9 mouse cellular contexts compared by ENCODE assay signal in genomic region chr9:95558726-95559058, GRCm38 (mm10). TPM values are rescaled to one million over a fixed set of nuclear protein-coding genes. Genes with fewer than 3 reads are reported as not detected.
DNase-seq lines count a peak whose midpoint lies in the region; ATAC-seq and TF ChIP-seq lines count a peak whose summit lies in the region.
"Had no signal": no experiment of that assay in that cellular context is flagged by ENCODE, and none has a peak within 500 bp of the region (broad histone marks: within the 10 kb centered on the region; RNA-seq: fewer than 3 reads in every experiment).

No protein-coding gene starts in this region.

- no peak for TF ChIP-seq EP300 in MEL (IDR thresholded peaks at IDR 0.05; ENCODE audit: low read depth in 1 of 2, low read length in 2 of 2)

- H3K27me3 ChIP-seq in heart, embryonic 14.5 days (ENCODE audit: control insufficient read depth, insufficient read depth, low read length) = peaks cover 68% of the 10 kb centered on the region
- H3K27me3 ChIP-seq in MEL (ENCODE audit: control insufficient read depth in 1 of 2, insufficient read depth in 2 of 2, low read length in 2 of 2) = no peaks in the 10 kb centered on the region
- peaks cover 8% of the 10 kb centered on the region; the same call in 1 of the 2 replicates for H3K27me3 ChIP-seq in forebrain, postnatal 0 days (ENCODE audit: insufficient read depth, low read length)
- peaks cover 41% of the 10 kb centered on the region for H3K27me3 ChIP-seq in liver, embryonic 16.5 days (ENCODE audit: control insufficient read depth, insufficient read depth, low read depth, low read length)
- peaks cover 12% of the 10 kb centered on the region; the same call in 1 of the 2 replicates for H3K27me3 ChIP-seq in thymus, adult 2 months (ENCODE audit: control insufficient read depth, insufficient read depth, low read length)

- peak overlapping the region; percentile 58 to 61 for H3K4me3 ChIP-seq in heart, embryonic 14.5 days (ENCODE audit: control insufficient read depth in 1 of 2, insufficient read depth in 1 of 2, low read depth in 1 of 2, low read length in 2 of 2)
- peak overlapping the region in 1 of 2 experiments; percentile 51; a peak in 2 of 4 replicates for H3K4me3 ChIP-seq in MEL (ENCODE audit: control insufficient read depth in 1 of 2, insufficient read depth in 1 of 2, low read depth in 2 of 2, low read length in 2 of 2)
- peak overlapping the region; percentile 73 for H3K4me3 ChIP-seq in forebrain, postnatal 0 days (ENCODE audit: low read depth, low read length)
- H3K4me3 ChIP-seq in liver, embryonic 16.5 days (ENCODE audit: low read depth, low read length) = peak overlapping the region; percentile 74
- no peak overlapping the region for H3K4me3 ChIP-seq in thymus, adult 2 months (ENCODE audit: control insufficient read depth, insufficient read depth, low read length)

- DNase-seq in heart, adult 11 months = no peak
- DNase-seq in MEL (ENCODE audit: low read depth, low spot score) = no peak
- DNase-seq in forebrain, postnatal 0 days = peak; percentile 59
- DNase-seq in thymus, adult 2 months = no peak
- DNase-seq in left cerebral cortex, postnatal 4 days = no peak
- DNase-seq: thymus, postnatal 14 days had no signal

- H3K79me2 ChIP-seq in MEL (ENCODE audit: control insufficient read depth, insufficient read depth, low read length, poor library complexity) = peaks cover 49% of the 10 kb centered on the region

- H3K9ac ChIP-seq in heart, embryonic 14.5 days (ENCODE audit: low read length) = no peak overlapping the region
- peak overlapping the region; percentile 71 for H3K9ac ChIP-seq in MEL (ENCODE audit: control insufficient read depth, low read depth, low read length, poor library complexity, severe bottlenecking)
- peak overlapping the region; percentile 71; the same call in 1 of the 2 replicates for H3K9ac ChIP-seq in forebrain, postnatal 0 days
- peak overlapping the region; percentile 73 for H3K9ac ChIP-seq in liver, embryonic 16.5 days (ENCODE audit: low read depth, low read length)

- no peak overlapping the region for H3K27ac ChIP-seq in heart, embryonic 14.5 days (replicated peaks in 1 of 2; ENCODE audit: control insufficient read depth in 1 of 2, insufficient read depth in 1 of 2, low read depth in 2 of 2, low read length in 2 of 2)
- H3K27ac ChIP-seq in MEL (ENCODE audit: control insufficient read depth, low read depth, low read length) = 0 out of 2 replicates have a peak overlapping the region, but pooled peaks have one; percentile 1
- H3K27ac ChIP-seq in forebrain, postnatal 0 days (ENCODE audit: low read depth, low read length) = no peak overlapping the region
- H3K27ac ChIP-seq in liver, embryonic 16.5 days (ENCODE audit: low read length) = peak overlapping the region; percentile 51
- H3K27ac ChIP-seq in thymus, adult 2 months (ENCODE audit: control insufficient read depth, insufficient read depth, low read length) = no peak overlapping the region

- intact Hi-C loops in left cerebral cortex, postnatal 4 days (cut with DNase I) = no loop called here

- TF ChIP-seq CTCF in MEL (IDR thresholded peaks at IDR 0.05 in 2 of 3, conservative IDR thresholded peaks at IDR 0.05 in 1 of 3; ENCODE audit: control insufficient read depth in 1 of 3, insufficient read depth in 1 of 3, low read depth in 2 of 3, low read length in 3 of 3, poor library complexity in 1 of 3, severe bottlenecking in 1 of 3) = no peak
- TF ChIP-seq CTCF in forebrain, postnatal 0 days (IDR thresholded peaks at IDR 0.05; ENCODE audit: low read depth) = no peak
- no peak for TF ChIP-seq CTCF in thymus, adult 2 months (IDR thresholded peaks at IDR 0.05; ENCODE audit: borderline replicate concordance, control insufficient read depth, extremely low read depth, insufficient read depth, low read length, poor library complexity)

- no peaks in the 10 kb centered on the region for H3K36me3 ChIP-seq in heart, embryonic 14.5 days (ENCODE audit: control insufficient read depth, insufficient read depth, low read length)
- peaks cover 2 to 57% of the 10 kb centered on the region in 2 experiments; a peak in 3 of 4 replicates for H3K36me3 ChIP-seq in MEL (ENCODE audit: control insufficient read depth in 1 of 2, insufficient read depth in 2 of 2, low read length in 2 of 2)
- no peaks in the 10 kb centered on the region for H3K36me3 ChIP-seq in forebrain, postnatal 0 days (ENCODE audit: insufficient read depth)
- H3K36me3 ChIP-seq in liver, embryonic 16.5 days (ENCODE audit: control insufficient read depth, insufficient read depth) = no peaks in the 10 kb centered on the region
- no peaks in the 10 kb centered on the region for H3K36me3 ChIP-seq in thymus, adult 2 months (ENCODE audit: control insufficient read depth, insufficient read depth, low read length)

- peak overlapping the region; percentile 97 for H3K4me2 ChIP-seq in heart, embryonic 14.5 days (ENCODE audit: low read length)
- peak overlapping the region; percentile 91 for H3K4me2 ChIP-seq in forebrain, postnatal 0 days (ENCODE audit: low read depth)
- H3K4me2 ChIP-seq in liver, embryonic 16.5 days (ENCODE audit: low read depth, low read length) = peak overlapping the region; percentile 88

- peaks cover 2 to 15% of the 10 kb centered on the region in 2 experiments; a peak in 3 of 4 replicates for H3K4me1 ChIP-seq in heart, embryonic 14.5 days (ENCODE audit: control insufficient read depth in 2 of 2, insufficient read depth in 2 of 2, low read length in 2 of 2)
- peaks cover 19 to 44% of the 10 kb centered on the region in 2 experiments for H3K4me1 ChIP-seq in MEL (ENCODE audit: control insufficient read depth in 1 of 2, insufficient read depth in 2 of 2, low read length in 2 of 2)
- H3K4me1 ChIP-seq in forebrain, postnatal 0 days (ENCODE audit: insufficient read depth) = peaks cover 20% of the 10 kb centered on the region; the same call in 1 of the 2 replicates
- peaks cover 53% of the 10 kb centered on the region for H3K4me1 ChIP-seq in liver, embryonic 16.5 days (ENCODE audit: control insufficient read depth, low read depth, low read length)
- no peaks in the 10 kb centered on the region; the same call in 1 of the 2 replicates for H3K4me1 ChIP-seq in thymus, adult 2 months (replicated peaks; ENCODE audit: control insufficient read depth, insufficient read depth, low read length)

- no peak for ATAC-seq in heart, embryonic 14.5 days (ENCODE audit: insufficient number of reproducible peaks, insufficient read depth, low FRiP score, low read depth)
- no peak; the same call in 1 of the 2 replicates for ATAC-seq in forebrain, postnatal 0 days
- no peak for ATAC-seq in liver, embryonic 16.5 days (ENCODE audit: low read depth)
- ATAC-seq in monocyte, adult 5-6 weeks (replicated peaks; ENCODE audit: insufficient number of reproducible peaks, low FRiP score, low TSS enrichment, poor library complexity, severe bottlenecking) = no peak

- TF ChIP-seq POLR2A in MEL (IDR thresholded peaks at IDR 0.05; ENCODE audit: control insufficient read depth in 1 of 2, insufficient read depth in 1 of 2, low read depth in 1 of 2, low read length in 2 of 2, poor library complexity in 1 of 2) = no peak
- no peak for TF ChIP-seq POLR2A in thymus, adult 2 months (IDR thresholded peaks at IDR 0.05; ENCODE audit: control insufficient read depth, extremely low read depth, insufficient read depth, low read length, poor library complexity)

- H3K9me3 ChIP-seq in heart, embryonic 14.5 days (ENCODE audit: control insufficient read depth, low read length) = no peaks in the 10 kb centered on the region
- H3K9me3 ChIP-seq in MEL (replicated peaks; ENCODE audit: insufficient read depth, low read length) = no peaks in the 10 kb centered on the region
- no peaks in the 10 kb centered on the region for H3K9me3 ChIP-seq in forebrain, postnatal 0 days (ENCODE audit: low read length)
- no peaks in the 10 kb centered on the region for H3K9me3 ChIP-seq in liver, embryonic 16.5 days (replicated peaks; ENCODE audit: control insufficient read depth, low read length)

- no peak for TF ChIP-seq RAD21 in MEL (IDR thresholded peaks at IDR 0.05; ENCODE audit: low read depth, low read length)

- 13% methylated on average over 11 of the region's 11 CpGs for WGBS in heart, embryonic 14.5 days
- 9% methylated on average over 11 of the region's 11 CpGs for WGBS in forebrain, postnatal 0 days
- 14% methylated on average over 11 of the region's 11 CpGs for WGBS in liver, embryonic 16.5 days (ENCODE audit: insufficient replicate concordance)
- WGBS in thymus, adult 2 months = 19% methylated on average over 11 of the region's 11 CpGs

TF ChIP-seq in MEL, 35 proteins besides CTCF, POLR2A, EP300 and RAD21:
- no peak for TF ChIP-seq ETS1 (IDR thresholded peaks at IDR 0.05; ENCODE audit: low read depth, low read length)
- no peak for TF ChIP-seq MYB (IDR thresholded peaks at IDR 0.05; ENCODE audit: low read depth, low read length)
- TF ChIP-seq POLR2AphosphoS2 (IDR thresholded peaks at IDR 0.05; ENCODE audit: low read length) = no peak
- no peak for TF ChIP-seq BHLHE40 (IDR thresholded peaks at IDR 0.05; ENCODE audit: borderline replicate concordance, low read depth, low read length)
- no peak for TF ChIP-seq ZMIZ1 (IDR thresholded peaks at IDR 0.05; ENCODE audit: low read depth, low read length)

RNA-seq across cellular contexts. Expression of gene Paqr9, which starts 0.8 kb away (rescaled TPM):
- polyA plus RNA-seq in heart, embryonic 14.5 days (2014; fragmentation: Nextera tagmentation; extraction: Ambion mirVana) = 0.82 and 0.91 TPM in 2 replicates
- 13.4 and 18.0 TPM in 2 replicates for total RNA-seq in MEL (2012; rRNA removed)
- 10 to 100 TPM; 24.8 to 46.0 TPM for polyA plus RNA-seq in MEL (2012; ENCODE audit: insufficient read depth in 1 of 2, insufficient read length in 2 of 2, low read depth in 1 of 2, low replicate concordance in 2 of 2, missing spikeins in 1 of 2)
- total RNA-seq in forebrain, postnatal 0 days (2014; rRNA removed) = 20.8 and 26.0 TPM in 2 replicates
- polyA plus RNA-seq in forebrain, postnatal 0 days (2015; fragmentation: Nextera tagmentation; extraction: Ambion mirVana) = 3.5 and 6.3 TPM in 2 replicates
- 5.8 and 6.7 TPM in 2 replicates for polyA plus RNA-seq in liver, embryonic 16.5 days (2015; fragmentation: Nextera tagmentation; extraction: Ambion mirVana)
- 4.9 and 5.9 TPM in 2 replicates for polyA plus RNA-seq in thymus, adult 2 months (2012; rRNA removed)
- total RNA-seq in monocyte, adult 5-6 weeks (2017) = 0.57 to 1.4 TPM in 2 of 3 replicates, not detected in the other
- 10 to 100 TPM; 32.0 to 32.2 TPM for total RNA-seq in left cerebral cortex, postnatal 4 days (2021)

RNA-seq across cellular contexts. Expression of gene U2surp, which starts 46.9 kb away (rescaled TPM):
- 76.3 and 77.6 TPM in 2 replicates for polyA plus RNA-seq in heart, embryonic 14.5 days (2014; fragmentation: Nextera tagmentation; extraction: Ambion mirVana)
- total RNA-seq in MEL (2012; rRNA removed) = 69.0 and 70.8 TPM in 2 replicates
- 100 to 1,000 TPM in 1 of 2 experiments, 10 to 100 TPM in 1; 72.1 to 244 TPM for polyA plus RNA-seq in MEL (2012; ENCODE audit: insufficient read depth in 1 of 2, insufficient read length in 2 of 2, low read depth in 1 of 2, low replicate concordance in 2 of 2, missing spikeins in 1 of 2)
- 58.2 and 77.5 TPM in 2 replicates for total RNA-seq in forebrain, postnatal 0 days (2014; rRNA removed)
- 117 and 126 TPM in 2 replicates for polyA plus RNA-seq in forebrain, postnatal 0 days (2015; fragmentation: Nextera tagmentation; extraction: Ambion mirVana)
- polyA plus RNA-seq in liver, embryonic 16.5 days (2015; fragmentation: Nextera tagmentation; extraction: Ambion mirVana) = 48.7 and 50.4 TPM in 2 replicates
- polyA plus RNA-seq in thymus, adult 2 months (2012; rRNA removed) = 5.8 and 6.6 TPM in 2 replicates
- total RNA-seq in monocyte, adult 5-6 weeks (2017) = 105 to 140 TPM (median 116 TPM) in 3 replicates
- total RNA-seq in left cerebral cortex, postnatal 4 days (2021) = 10 to 100 TPM; 80.4 to 87.4 TPM

Comparison
In these comparisons a context has a peak if more than half of its experiments do, and no peak if none do; other contexts are left out.
1. H3K27ac ChIP-seq: peak in MEL (single experiment) and liver, embryonic 16.5 days (single experiment); none in heart, embryonic 14.5 days (0 of 2), forebrain, postnatal 0 days (single experiment) and thymus, adult 2 months (single experiment).
2. Peak in every context shown above with its lines, with median percentiles within 50 percentile points of each other: H3K4me2 ChIP-seq.